Comparison of ENCODE assay signal across 34 mouse cellular contexts in genomic region chr16:58704999-58705398, GRCm38 (mm10). TPM values are rescaled to one million over a fixed set of nuclear protein-coding genes. Genes with fewer than 3 reads are reported as not detected.
A peak's percentile ranks its signal among the peaks of the same experiment; 100 is the strongest.
DNase-seq lines count a peak whose midpoint lies in the region; ATAC-seq and TF ChIP-seq lines count a peak whose summit lies in the region.
"Had no signal": no experiment of that assay in that cellular context is flagged by ENCODE, and none has a peak within 500 bp of the region (broad histone marks: within the 10 kb centered on the region; RNA-seq: fewer than 3 reads in every experiment).

No protein-coding gene starts in this region.

- no peaks in the 10 kb centered on the region for H3K9me3 ChIP-seq in kidney, postnatal 0 days (replicated peaks; ENCODE audit: low read length)
- no peaks in the 10 kb centered on the region for H3K9me3 ChIP-seq in CH12.LX (replicated peaks; ENCODE audit: low read length)
- H3K9me3 ChIP-seq: embryonic facial prominence, embryonic 13.5 days; forebrain, embryonic 13.5 days; heart, embryonic 10.5 days; limb, embryonic 15.5 days; megakaryocyte, embryonic 14.5 days; neural tube, embryonic 12.5 days had no signal

- TF ChIP-seq EP300 in CH12.LX (IDR thresholded peaks at IDR 0.05; ENCODE audit: low read length): no peak

- H3K36me3 ChIP-seq in kidney, postnatal 0 days (ENCODE audit: insufficient read depth, low read length): no peaks in the 10 kb centered on the region
- H3K36me3 ChIP-seq in CH12.LX (replicated peaks in 1 of 2; ENCODE audit: control insufficient read depth in 1 of 2, insufficient read depth in 1 of 2, low read length in 1 of 2): no peaks in the 10 kb centered on the region
- H3K36me3 ChIP-seq: embryonic facial prominence, embryonic 13.5 days; heart, embryonic 10.5 days; limb, embryonic 15.5 days; neural tube, embryonic 12.5 days had no signal

- H3K4me3 ChIP-seq in kidney, postnatal 0 days (replicated peaks; ENCODE audit: low read depth, low read length): no peak overlapping the region
- H3K4me3 ChIP-seq in CH12.LX (replicated peaks in 1 of 3; ENCODE audit: low read depth in 2 of 3, low read length in 2 of 3, poor library complexity in 1 of 3): peak overlapping the region in 1 of 3 experiments; percentile 1
- no peak overlapping the region for H3K4me3 ChIP-seq in layer of hippocampus, adult 2 months
- H3K4me3 ChIP-seq: embryonic facial prominence, embryonic 13.5 days; erythroblast, embryonic 14.5 days; forebrain, embryonic 13.5 days; heart, embryonic 10.5 days; left cerebral cortex, adult 2 months; limb, embryonic 15.5 days; megakaryocyte, embryonic 14.5 days; neural tube, embryonic 12.5 days had no signal

- no peak for TF ChIP-seq CTCF in kidney, postnatal 0 days (IDR thresholded peaks at IDR 0.05; ENCODE audit: low read depth)
- no peak for TF ChIP-seq CTCF in CH12.LX (conservative IDR thresholded peaks at IDR 0.05 in 1 of 2, IDR thresholded peaks at IDR 0.05 in 1 of 2; ENCODE audit: low read depth in 2 of 2, low read length in 2 of 2)
- TF ChIP-seq CTCF in layer of hippocampus, adult 2 months (conservative IDR thresholded peaks at IDR 0.05): no peak

- TF ChIP-seq POLR2A in CH12.LX (IDR thresholded peaks at IDR 0.05; ENCODE audit: low read depth, low read length): no peak

- no peaks in the 10 kb centered on the region for H3K4me1 ChIP-seq in kidney, postnatal 0 days (replicated peaks; ENCODE audit: insufficient read depth, low read length)
- H3K4me1 ChIP-seq in CH12.LX (ENCODE audit: control insufficient read depth in 1 of 2, insufficient read depth in 2 of 2): peaks cover 25 to 82% of the 10 kb centered on the region in 2 experiments
- H3K4me1 ChIP-seq: embryonic facial prominence, embryonic 13.5 days; forebrain, embryonic 13.5 days; limb, embryonic 15.5 days; neural tube, embryonic 12.5 days had no signal

- dilution Hi-C loops in CH12.LX (cut with MboI; ENCODE audit: extremely low pct_ligation_motif_present, extremely low pct_unique_long_range_greater_than_20kb, low sequenced_read_pairs): no loop called here

- ATAC-seq in kidney, postnatal 0 days (replicated peaks; ENCODE audit: low FRiP score, low read depth): no peak
- peak; percentile 29 to 43; a peak in 2 of 4 replicates for ATAC-seq in hematopoietic stem cell, adult 5-6 weeks (replicated peaks in 1 of 2; ENCODE audit: insufficient read depth in 1 of 2, low FRiP score in 2 of 2, low TSS enrichment in 1 of 2, low read depth in 1 of 2, poor library complexity in 2 of 2, severe bottlenecking in 2 of 2)
- ATAC-seq: activated CD4-positive, CD25-positive, alpha-beta regulatory T cell, adult 4 months; forebrain, embryonic 13.5 days had no signal

- TF ChIP-seq RAD21 in CH12.LX (IDR thresholded peaks at IDR 0.05; ENCODE audit: low read depth, low read length): no peak

- H3K27me3 ChIP-seq in kidney, postnatal 0 days (ENCODE audit: insufficient read depth, low read length): no peaks in the 10 kb centered on the region
- peaks cover 1% of the 10 kb centered on the region for H3K27me3 ChIP-seq in CH12.LX (replicated peaks)
- H3K27me3 ChIP-seq: embryonic facial prominence, embryonic 13.5 days; forebrain, embryonic 13.5 days; limb, embryonic 15.5 days; megakaryocyte, embryonic 14.5 days; neural tube, embryonic 12.5 days had no signal

- no peak overlapping the region for H3K9ac ChIP-seq in kidney, postnatal 0 days (ENCODE audit: low read depth, low read length)
- H3K9ac ChIP-seq in CH12.LX (ENCODE audit: insufficient read depth, low read depth): peak overlapping the region; percentile 22; the same call in 1 of the 2 replicates
- H3K9ac ChIP-seq: embryonic facial prominence, embryonic 13.5 days; forebrain, embryonic 13.5 days; limb, embryonic 15.5 days; liver, embryonic 14.5 days; lung, embryonic 14.5 days; neural tube, embryonic 12.5 days had no signal

- DNase-seq in kidney, postnatal 0 days (ENCODE audit: low spot score): peak; percentile 33
- DNase-seq in kidney, postnatal 4 days: no peak
- no peak for DNase-seq in CH12.LX (ENCODE audit: extremely low read depth)
- DNase-seq in retina, postnatal 1 day: peak; percentile 68
- no peak for DNase-seq in layer of hippocampus, adult 2 months (ENCODE audit: low spot score in 2 of 2)
- no peak for DNase-seq in left cerebral cortex, postnatal 14 days (ENCODE audit: low spot score in 2 of 2)
- DNase-seq: adrenal gland, adult 8-10 months; cerebellum, adult 18-20 months; cerebellum, postnatal 14 days; heart, postnatal 4 days; kidney, postnatal 36 days; layer of hippocampus, adult 9-11 months; left cerebral cortex, postnatal 4 days; lung, embryonic 14.5 days; lung, postnatal 36 days; thymus, postnatal 14 days had no signal

- in situ Hi-C loops in CH12.LX (cut with MboI; ENCODE audit: low pct_ligation_motif_present, low pct_unique_long_range_greater_than_20kb, low sequenced_read_pairs): loop anchor here (10.0 kb wide), 2 partner anchors 190 to 810 kb away; no protein-coding TSS in a partner anchor

- no peak overlapping the region for H3K27ac ChIP-seq in kidney, postnatal 0 days
- peak overlapping the region; percentile 53 for H3K27ac ChIP-seq in CH12.LX (ENCODE audit: insufficient read depth, low read depth)
- no peak overlapping the region for H3K27ac ChIP-seq in layer of hippocampus, adult 2 months
- H3K27ac ChIP-seq: embryonic facial prominence, embryonic 13.5 days; forebrain, embryonic 13.5 days; heart, embryonic 10.5 days; left cerebral cortex, adult 2 months; limb, embryonic 15.5 days; liver, embryonic 14.5 days; neural tube, embryonic 12.5 days had no signal

- intact Hi-C loops in left cerebral cortex, postnatal 14 days (cut with DNase I): no loop called here

- H3K4me2 ChIP-seq in kidney, postnatal 0 days (ENCODE audit: low read length): no peak overlapping the region
- no peak overlapping the region for H3K4me2 ChIP-seq in CH12.LX (ENCODE audit: insufficient read depth, low read depth, poor library complexity, severe bottlenecking)
- H3K4me2 ChIP-seq: embryonic facial prominence, embryonic 13.5 days; forebrain, embryonic 13.5 days; limb, embryonic 15.5 days; lung, embryonic 14.5 days; neural tube, embryonic 12.5 days had no signal

- H3K79me2 ChIP-seq in CH12.LX (replicated peaks; ENCODE audit: control insufficient read depth, extremely low read depth, insufficient read depth, poor library complexity, severe bottlenecking): no peaks in the 10 kb centered on the region; the same call in 1 of the 2 replicates

TF ChIP-seq in CH12.LX, 34 proteins besides CTCF, POLR2A, EP300 and RAD21:
- TF ChIP-seq UBTF (IDR thresholded peaks at IDR 0.05; ENCODE audit: low read depth, low read length) (no peak), SIN3A (IDR thresholded peaks at IDR 0.05; ENCODE audit: low read length) (no peak)

RNA-seq across cellular contexts. Expression of gene Gpr15, which starts 13.9 kb away (rescaled TPM):
- not detected in 2 replicates for polyA plus RNA-seq in kidney, postnatal 0 days (2015; fragmentation: Nextera tagmentation; extraction: Ambion mirVana)
- total RNA-seq in CH12.LX (2012; rRNA removed) (13.8 and 14.5 TPM in 2 replicates), CH12.LX (2014; rRNA removed) (8.3 and 8.7 TPM in 2 replicates)
- polyA plus RNA-seq in CH12.LX (2012; ENCODE audit: insufficient read length, low read depth): 3.9 and 4.7 TPM in 2 replicates
- total RNA-seq in hematopoietic stem cell, adult 5-6 weeks (2017): not detected in 2 replicates
- not detected for total RNA-seq in layer of hippocampus, adult 2 months (2021)
- not detected for total RNA-seq in left cerebral cortex, postnatal 14 days (2021)
- total RNA-seq: adrenal gland, adult 8-10 months; gastrocnemius, adult 18-20 months; heart, postnatal 4 days; left cerebral cortex, adult 2 months; left cerebral cortex, postnatal 4 days had no signal
- polyA plus RNA-seq: C2C12; erythroblast, embryonic 14.5 days; forebrain, embryonic 13.5 days; gonadal fat pad, adult 2 months; heart, embryonic 10.5 days; intestine, embryonic 14.5 days; kidney, embryonic 14.5 days; limb, embryonic 15.5 days; lung, embryonic 14.5 days; neural tube, embryonic 12.5 days; stomach, embryonic 14.5 days had no signal

RNA-seq across cellular contexts. Expression of gene Cldnd1, which starts 22.7 kb away (rescaled TPM):
- 101 and 106 TPM in 2 replicates for polyA plus RNA-seq in kidney, postnatal 0 days (2015; fragmentation: Nextera tagmentation; extraction: Ambion mirVana)
- total RNA-seq in CH12.LX (2012; rRNA removed) (59.9 and 63.8 TPM in 2 replicates), CH12.LX (2014; rRNA removed) (78.0 and 78.7 TPM in 2 replicates)
- 65.6 and 80.6 TPM in 2 replicates for polyA plus RNA-seq in CH12.LX (2012; ENCODE audit: insufficient read length, low read depth)
- 22.6 and 58.0 TPM in 2 replicates for total RNA-seq in hematopoietic stem cell, adult 5-6 weeks (2017)
- 10 to 100 TPM; 86.0 to 92.5 TPM for total RNA-seq in layer of hippocampus, adult 2 months (2021)
- 100 to 1,000 TPM; 108 to 121 TPM for total RNA-seq in left cerebral cortex, postnatal 14 days (2021)

RNA-seq across cellular contexts. Expression of gene Cpox, which starts 34.9 kb away (rescaled TPM):
- polyA plus RNA-seq in kidney, postnatal 0 days (2015; fragmentation: Nextera tagmentation; extraction: Ambion mirVana): 40.9 and 46.7 TPM in 2 replicates
- total RNA-seq in CH12.LX (2012; rRNA removed) (77.2 and 91.4 TPM in 2 replicates), CH12.LX (2014; rRNA removed) (70.3 and 74.5 TPM in 2 replicates)
- polyA plus RNA-seq in CH12.LX (2012; ENCODE audit: insufficient read length, low read depth): 72.3 and 75.6 TPM in 2 replicates
- total RNA-seq in hematopoietic stem cell, adult 5-6 weeks (2017): 18.3 and 38.5 TPM in 2 replicates
- total RNA-seq in layer of hippocampus, adult 2 months (2021): 10 to 100 TPM; 48.8 to 58.6 TPM
- total RNA-seq in left cerebral cortex, postnatal 14 days (2021): 10 to 100 TPM; 33.7 to 35.5 TPM

RNA-seq across cellular contexts. Expression of gene Olfr172, which starts 58.0 kb away (rescaled TPM):
- polyA plus RNA-seq in kidney, postnatal 0 days (2015; fragmentation: Nextera tagmentation; extraction: Ambion mirVana): not detected in 2 replicates
- total RNA-seq in CH12.LX (2012; rRNA removed) (not detected in 2 replicates), CH12.LX (2014; rRNA removed) (not detected in 2 replicates)
- not detected in 2 replicates for polyA plus RNA-seq in CH12.LX (2012; ENCODE audit: insufficient read length, low read depth)
- total RNA-seq in hematopoietic stem cell, adult 5-6 weeks (2017): not detected in 2 replicates
- total RNA-seq in layer of hippocampus, adult 2 months (2021): not detected
- total RNA-seq in left cerebral cortex, postnatal 14 days (2021): not detected
- total RNA-seq: adrenal gland, adult 8-10 months; gastrocnemius, adult 18-20 months; heart, postnatal 4 days; left cerebral cortex, adult 2 months; left cerebral cortex, postnatal 4 days had no signal
- polyA plus RNA-seq: C2C12; embryonic facial prominence, embryonic 13.5 days; forebrain, embryonic 13.5 days; gonadal fat pad, adult 2 months; heart, embryonic 10.5 days; heart, embryonic 16.5 days; intestine, embryonic 14.5 days; kidney, embryonic 14.5 days; limb, embryonic 15.5 days; liver, embryonic 14.5 days; lung, embryonic 14.5 days; neural tube, embryonic 12.5 days; stomach, embryonic 14.5 days had no signal

Comparison
In these comparisons a context has a peak if more than half of its experiments do, and no peak if none do; other contexts are left out.
1. DNase-seq: peak in kidney, postnatal 0 days (single experiment) and retina, postnatal 1 day (single experiment); none in kidney, postnatal 4 days (0 of 2), CH12.LX (single experiment), layer of hippocampus, adult 2 months (0 of 2) and left cerebral cortex, postnatal 14 days (0 of 2).